Mouse (Mus musculus) testis, adult 2 months (tissue): ENCODE measurements around the gene Slc22a23.

ENCODE experiments used
- CTCF ChIP-seq: fragments of 200-500 bp; IDR thresholded peaks from 2 replicates; pipeline ENCODE4 v1.5.1; 2012; ENCODE audit warnings: low read depth, mild to moderate bottlenecking, inconsistent platforms, low read length, moderate library complexity; ENCODE audit not compliant: control insufficient read depth, insufficient read depth, insufficient replicate concordance
- POLR2A ChIP-seq: fragments of 200-500 bp; IDR thresholded peaks from 2 replicates; pipeline ENCODE4 v1.6.1; 2012; ENCODE audit warnings: low read depth, mild to moderate bottlenecking, inconsistent platforms, low read length, moderate library complexity; ENCODE audit not compliant: control insufficient read depth

- no peak for TF ChIP-seq POLR2A
- TF ChIP-seq CTCF: no peak
These were observed 116.1 kb downstream of the Slc22a23 start for GRCm38 (mm10) chr13:34228905-34229304.
